Mouse (Mus musculus): Measurements from ENCODE around the gene Fam198b.

GRCm38 (mm10) chr3:79916185-79916584 is 31.9 kb downstream of the Fam198b start:
- TF ChIP-seq EP300 (IDR thresholded peaks at IDR 0.05; ENCODE audit: low read depth) (no peak), CTCF (IDR thresholded peaks at IDR 0.05; ENCODE audit: low read depth) (no peak)

All from liver, postnatal 0 days (tissue).